Mouse (Mus musculus) liver, postnatal 0 days (tissue): ENCODE data around the gene C1qtnf6.

Source experiments
- CTCF ChIP-seq: sonication (generic); IDR thresholded peaks from 2 replicates; pipeline ENCODE4 v1.5.1; 2016; ENCODE audit warnings: antibody characterized with exemption, low read depth
- EP300 ChIP-seq: IDR thresholded peaks from 2 replicates; pipeline ENCODE4 v1.6.1; 2016; ENCODE audit warnings: antibody characterized with exemption, low read depth, mild to moderate bottlenecking

- TF ChIP-seq EP300 (no peak), CTCF (no peak)
Observed at GRCm38 (mm10) chr15:78480111-78480510, 51.1 kb downstream of the C1qtnf6 start.
